Mouse (Mus musculus): ENCODE data around the gene S1pr4.

The S1pr4 gene

DNA sequence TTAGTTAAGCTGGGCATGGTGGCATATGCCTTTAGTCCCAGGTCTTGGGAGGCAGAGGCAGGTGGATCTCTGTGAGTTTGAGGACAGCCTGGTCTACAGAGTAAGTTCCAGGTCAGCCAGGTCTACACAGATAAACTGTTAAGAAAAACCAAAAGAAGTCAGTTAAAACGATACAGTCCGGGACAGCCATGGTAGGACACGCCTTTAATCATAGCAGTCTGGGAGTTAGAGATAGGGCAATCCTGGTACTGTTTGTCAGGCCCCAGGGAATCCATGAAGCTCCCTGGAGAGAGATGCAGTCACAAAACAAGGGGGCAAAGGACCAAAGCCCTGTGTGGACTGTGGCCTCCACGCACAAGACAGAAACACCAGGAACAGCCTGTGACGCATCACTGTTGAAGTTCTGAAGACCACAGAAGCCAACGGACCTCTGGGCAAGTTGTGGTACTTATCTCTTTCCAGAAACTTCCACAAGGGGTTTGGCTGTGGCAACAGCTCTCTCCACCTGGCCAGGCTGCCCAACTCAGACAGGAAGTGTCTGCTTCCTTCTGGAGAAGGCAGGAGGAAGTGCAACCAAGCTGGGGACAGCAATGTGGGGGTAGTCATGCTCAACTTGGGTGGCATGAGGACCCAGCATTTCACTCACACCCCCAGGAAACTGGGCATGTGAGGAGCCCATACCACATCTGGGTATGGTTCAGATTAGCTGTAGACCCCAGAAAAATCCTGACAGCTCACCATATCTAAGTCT, 19.5 kb upstream of the S1pr4 start:
- no peak for DNase-seq

DNA sequence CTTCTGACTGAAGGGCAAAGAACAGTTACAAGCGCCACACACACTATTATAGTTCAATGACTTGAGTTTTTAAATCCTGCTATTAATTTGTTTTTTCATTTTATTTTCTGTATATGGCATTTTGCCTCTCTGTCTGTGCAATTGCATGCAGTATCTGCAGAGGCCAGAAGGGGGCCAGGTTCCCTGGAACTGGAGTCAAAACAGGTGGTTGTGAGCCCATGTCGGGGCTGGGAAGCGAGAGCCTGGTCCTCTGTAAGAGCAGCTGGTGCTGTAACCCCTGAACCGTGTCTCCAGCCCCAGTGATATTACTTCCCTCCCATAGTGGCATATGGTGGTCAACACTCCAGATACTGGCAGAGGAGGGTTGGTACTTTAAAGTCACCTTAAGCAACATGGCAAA, 18.6 kb upstream of the S1pr4 start:
- DNase-seq, result no peak

DNA sequence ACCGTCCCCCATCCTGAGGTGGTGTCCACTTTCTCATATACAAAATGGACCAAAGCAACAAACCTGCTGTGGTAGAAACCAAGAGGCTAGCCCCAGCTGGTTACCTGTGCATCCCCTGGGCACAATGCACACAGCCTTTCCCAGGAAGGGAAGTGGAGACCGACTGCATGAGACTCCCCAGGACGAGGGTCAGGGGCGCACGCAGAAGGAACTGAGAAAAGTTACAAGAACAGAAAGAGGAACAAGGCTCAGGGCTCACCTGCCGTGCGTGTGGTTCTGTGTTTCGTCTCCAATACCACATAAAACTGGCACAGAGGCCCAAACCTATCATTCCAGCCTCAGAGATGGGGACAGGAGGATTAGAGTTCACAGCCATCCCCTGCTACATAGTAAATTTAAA, 17.3 kb upstream of the S1pr4 start:
- no peak for DNase-seq

DNA sequence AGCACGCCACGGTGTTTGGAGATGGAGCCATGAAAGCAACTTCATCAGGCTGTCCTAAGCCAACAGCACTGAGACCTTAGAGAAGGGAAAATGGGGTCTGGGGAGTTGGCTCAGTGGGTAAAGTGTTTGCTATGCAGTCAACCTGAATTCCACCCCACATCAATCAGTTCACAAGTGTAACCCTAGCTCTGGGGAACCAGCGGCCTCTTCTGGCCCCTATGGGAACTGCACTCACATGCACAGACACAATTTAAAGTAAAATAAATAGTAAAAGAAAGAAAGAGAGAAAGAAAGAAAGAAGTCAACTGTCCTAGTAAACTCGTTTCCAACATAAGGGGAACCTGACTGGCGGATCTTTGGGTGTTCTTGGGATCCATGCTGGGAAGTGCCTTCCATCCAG, 13.9 kb upstream of the S1pr4 start:
- DNase-seq, result no peak

DNA sequence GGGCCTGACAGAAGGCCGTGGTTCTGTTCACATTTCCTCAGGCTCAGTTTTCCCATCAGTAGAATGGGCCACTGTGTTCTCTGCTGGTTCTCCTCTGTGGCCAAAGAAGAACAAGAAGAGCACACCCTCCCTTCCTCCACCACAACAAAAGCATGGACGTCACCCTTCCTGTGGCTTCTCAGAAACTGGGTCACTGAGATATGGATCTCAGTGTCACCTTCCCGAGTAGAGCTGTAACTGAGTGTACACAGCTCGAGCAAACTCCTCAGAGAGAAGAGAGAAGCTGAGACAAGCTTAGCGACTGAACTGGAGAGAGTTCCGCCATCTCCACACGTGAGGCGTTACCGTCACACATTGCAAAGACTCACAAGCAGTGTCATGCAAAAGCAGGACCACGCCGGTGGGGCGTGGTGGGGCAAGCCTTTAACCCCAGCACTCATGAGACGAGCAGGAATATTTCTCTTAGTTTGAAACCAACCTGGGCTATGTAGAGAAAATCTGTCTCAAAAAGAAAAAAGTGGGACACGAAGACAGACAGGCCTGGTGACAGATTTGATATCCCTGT, 10.4 kb upstream of the S1pr4 start:
- no peak for DNase-seq

DNA sequence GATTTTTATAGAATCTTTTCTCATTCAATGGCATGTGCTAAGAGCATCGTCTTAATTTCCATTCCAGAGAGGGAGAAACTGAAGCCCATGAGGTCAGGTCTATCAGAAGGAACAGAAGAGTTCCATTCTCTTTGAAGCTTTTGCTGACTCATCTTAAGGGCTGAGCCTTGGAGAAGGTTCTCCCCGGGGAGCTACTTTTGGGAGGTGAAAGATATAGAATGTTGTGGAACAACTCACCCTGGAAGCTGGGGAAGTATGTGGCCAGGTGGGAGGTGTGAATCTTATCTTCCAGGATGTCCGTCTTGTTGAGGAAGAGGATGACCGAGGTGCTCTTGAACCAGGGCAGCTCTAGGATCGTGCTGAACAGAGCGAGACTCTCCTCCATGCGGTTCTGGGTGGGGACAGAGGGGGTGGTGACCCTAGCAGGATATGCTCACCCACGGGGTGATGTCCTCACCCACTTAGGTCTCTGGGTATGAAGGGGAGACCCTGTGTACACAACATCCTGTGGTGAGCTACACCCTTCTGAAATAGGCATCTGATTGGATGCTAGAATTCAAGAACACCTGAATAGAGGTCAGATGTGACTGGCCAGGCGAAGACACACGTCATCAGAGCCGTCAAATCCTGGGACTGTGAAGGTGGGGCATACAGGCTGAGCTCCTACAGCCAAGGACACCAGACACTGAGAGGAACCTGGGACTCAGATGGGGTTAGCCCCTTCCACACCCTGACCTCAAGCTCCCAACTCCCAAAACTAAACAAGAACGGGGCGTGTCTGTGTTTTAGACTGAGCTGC, 8.0 kb upstream of the S1pr4 start:
- DNase-seq, result no peak

DNA sequence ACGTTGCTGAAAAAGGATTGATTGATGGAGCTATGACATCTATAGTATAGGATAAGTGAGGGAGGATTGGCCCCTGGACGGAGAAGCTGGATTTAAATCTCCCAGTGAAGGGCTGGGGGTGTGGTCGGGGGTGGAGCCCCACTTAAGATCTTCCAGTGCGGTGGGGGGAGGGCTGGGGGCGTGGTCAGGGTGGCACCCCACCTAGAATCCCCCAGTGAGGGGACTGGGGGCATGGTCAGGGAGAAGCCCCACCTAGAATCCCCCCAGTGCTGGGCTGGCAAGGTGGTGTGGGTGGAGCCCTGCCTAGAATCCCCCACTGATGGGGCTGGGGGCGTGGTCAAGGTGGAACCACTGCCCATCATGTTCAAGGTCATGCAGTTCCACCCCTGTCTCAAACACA, 7.2 kb upstream of the S1pr4 start:
- no peak for DNase-seq

DNA sequence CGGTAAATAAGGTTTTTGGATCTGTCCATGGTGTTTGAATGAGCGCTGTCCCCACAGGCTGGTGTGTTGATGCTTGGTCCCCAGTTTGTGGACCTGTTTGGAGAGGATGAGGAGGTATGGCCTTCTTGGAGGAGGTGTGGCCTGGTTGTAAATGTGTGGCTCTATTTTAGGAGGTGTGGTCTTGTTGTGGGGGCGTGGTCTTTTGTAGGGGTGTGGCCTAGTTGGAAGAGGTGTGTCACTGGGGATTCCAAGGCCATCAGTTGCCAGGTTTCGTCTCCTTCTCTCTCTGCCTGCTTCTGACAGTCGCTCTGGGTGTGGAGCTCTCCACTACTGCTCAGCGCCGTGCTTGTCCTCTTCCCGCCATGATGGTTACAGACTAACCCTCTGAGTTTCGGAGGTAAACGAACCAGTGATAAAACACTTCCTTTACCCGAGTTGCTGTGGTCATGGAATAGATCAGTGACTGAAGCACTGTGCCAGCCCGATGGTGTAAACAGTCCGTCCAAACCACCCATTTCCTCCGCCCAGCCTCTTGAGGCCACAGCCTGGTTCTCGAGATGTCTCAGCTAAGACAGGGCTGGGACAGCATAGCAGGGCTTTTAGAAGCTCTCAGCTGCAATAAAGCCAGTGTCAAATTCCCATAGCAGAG, 5.2 kb upstream of the S1pr4 start:
- DNase-seq, result no peak

DNA sequence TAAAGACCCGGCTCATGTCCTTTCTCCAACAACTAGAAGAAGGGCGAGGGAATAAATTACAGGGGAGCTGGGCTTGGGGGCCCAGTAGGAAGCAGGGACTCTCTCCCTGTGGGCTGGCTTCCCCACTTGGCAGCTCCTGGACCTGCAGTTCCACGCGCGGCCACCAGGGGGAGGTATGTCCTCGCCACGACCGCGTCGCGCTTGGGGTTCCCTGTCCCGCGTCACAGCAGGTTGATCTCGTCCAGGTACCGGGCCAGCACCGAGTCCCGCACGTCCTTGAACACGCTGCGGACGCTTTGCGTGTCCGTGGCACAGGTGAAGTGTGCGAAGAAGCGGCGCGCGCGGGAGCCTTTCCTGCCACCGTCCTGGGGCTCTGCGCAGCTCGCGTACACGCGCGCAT, 2.7 kb upstream of the S1pr4 start:
- DNase-seq, result peak; percentile 88

DNA sequence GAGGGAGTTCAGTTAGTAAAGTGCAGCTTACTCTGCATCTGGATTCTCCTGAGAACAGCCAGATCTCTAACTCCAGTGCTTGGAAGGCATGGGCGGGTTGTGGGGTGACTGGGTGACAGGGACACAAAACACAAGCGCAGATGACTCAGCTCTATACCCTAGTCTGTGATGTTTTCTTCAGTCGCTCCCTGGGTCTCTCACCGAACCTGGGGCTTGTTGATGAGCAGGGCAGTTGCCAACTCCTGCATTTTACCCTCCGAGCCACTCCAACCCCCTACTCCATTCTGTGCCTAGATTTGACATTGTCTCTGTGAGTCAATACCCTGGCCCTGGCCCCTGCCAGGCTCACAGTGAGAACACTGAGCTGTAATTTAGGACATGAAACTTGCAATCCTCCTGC, 1.9 kb upstream of the S1pr4 start:
- DNase-seq, result peak; percentile 43

DNA sequence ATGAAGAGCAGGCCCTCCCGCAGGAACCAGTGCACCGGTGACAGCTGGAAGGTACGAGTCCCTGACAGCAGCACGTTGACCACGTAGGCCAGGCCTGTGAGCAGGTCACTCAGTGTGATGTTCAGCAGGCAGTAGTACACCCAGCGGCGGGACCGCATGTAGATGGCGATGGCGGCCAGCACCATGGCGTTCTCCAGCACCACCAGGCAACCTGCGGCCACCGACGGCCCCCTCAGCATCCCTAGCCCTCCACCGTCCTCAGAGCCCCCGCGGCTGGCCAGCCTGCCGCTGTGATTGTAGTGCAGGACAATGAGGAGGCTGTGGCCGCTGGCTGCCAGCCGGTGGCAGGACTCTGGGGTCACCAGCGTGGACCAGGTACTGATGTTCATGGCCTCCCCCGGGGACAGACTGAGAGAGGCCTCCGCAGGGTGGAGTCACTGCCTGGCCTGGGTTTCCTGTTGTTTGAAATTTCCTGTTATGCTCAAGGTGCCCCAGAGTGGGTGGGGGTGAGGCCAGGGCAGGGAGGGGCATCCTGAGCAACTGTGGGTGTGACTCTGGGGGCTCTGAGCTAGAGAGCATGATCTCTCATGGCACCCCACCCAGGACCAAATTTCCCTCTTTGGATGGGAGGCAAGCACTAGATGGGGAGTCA, 556 bp downstream of the S1pr4 start:
- peak; percentile 61 for DNase-seq

DNA sequence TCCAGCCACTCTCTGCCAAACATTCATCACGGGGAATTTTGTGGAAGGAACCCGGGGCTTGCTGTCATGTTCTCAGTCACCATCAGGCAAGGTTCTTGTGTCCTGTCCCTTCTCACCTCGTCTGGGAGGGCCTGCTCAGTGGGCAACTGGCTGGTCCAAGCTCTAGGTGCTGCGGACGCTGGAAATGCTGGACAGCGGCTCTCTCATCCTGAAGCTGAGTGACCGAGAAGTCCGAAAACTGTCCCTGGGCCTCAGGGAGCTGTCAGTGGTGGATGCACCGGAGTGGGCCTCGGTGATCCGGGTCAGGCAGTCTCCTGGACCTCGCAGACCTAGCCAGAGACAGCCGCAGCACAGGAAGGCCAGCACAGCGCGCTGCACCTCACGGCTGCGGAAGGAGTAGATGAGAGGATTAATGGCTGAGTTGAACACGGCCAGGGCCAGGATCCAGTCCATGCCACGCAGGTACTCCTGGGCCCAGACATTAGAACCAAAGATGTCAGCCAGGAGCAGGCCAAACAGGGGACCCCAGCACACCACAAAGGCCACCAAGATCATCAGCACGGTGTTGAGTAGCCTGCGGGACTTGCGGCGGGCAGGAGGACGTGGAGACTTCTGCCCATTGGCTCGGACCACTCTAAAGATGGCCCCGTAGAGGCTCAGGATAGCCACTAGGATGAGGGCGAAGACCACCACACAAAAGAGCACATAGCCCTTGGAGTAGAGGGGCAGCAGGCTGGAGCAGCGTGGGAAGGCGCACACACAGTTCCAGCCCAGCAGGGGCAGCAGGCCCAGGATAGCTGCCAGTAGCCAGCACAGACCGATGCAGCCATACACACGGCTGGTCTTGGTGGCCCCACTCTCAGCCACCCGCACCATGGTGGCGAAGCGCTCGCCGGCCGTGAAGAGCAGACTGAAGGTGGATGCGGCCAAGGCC, 1.3 kb downstream of the S1pr4 start:
- peak; percentile 65 for DNase-seq

DNA sequence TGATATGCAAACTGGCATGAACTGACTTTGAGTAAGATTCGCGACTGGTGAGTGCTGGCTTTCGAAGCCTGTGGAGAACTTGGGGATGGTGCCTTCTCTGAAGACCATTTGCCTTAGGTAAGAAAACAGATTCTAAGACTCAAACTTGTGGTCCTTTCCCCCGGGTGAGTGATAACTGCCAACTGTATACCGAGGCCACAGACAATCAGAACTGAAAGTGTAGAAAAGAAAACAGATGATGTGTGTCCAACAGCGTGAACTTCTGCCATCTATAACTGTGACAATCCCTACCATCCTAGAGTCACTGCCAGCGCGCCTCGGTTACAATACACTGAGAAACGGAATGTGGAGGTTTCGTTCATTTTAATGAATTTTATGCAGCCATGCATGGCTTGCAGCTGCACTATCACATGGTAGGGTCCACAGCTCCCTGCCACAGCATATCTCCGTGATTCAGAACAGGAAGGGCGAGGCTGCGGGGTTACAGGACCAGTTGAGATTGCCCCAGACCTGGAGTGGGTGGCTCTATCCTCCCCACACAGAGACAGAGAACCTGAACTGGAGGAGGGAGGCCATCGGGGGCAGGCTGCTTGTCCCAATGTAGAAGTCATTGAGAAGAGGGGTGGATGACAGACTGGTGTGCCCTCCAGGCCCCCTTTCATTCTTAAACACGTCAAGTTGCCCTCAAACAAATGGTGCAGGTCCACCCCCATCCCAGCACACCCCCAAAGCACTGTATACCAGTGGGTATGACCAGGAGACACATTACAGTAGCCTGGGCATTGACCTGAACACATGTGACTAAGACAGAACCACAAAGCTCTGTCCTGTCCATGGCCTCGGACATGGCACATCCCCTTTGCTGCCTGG, 2.3 kb downstream of the S1pr4 start:
- peak; percentile 73 for DNase-seq

DNA sequence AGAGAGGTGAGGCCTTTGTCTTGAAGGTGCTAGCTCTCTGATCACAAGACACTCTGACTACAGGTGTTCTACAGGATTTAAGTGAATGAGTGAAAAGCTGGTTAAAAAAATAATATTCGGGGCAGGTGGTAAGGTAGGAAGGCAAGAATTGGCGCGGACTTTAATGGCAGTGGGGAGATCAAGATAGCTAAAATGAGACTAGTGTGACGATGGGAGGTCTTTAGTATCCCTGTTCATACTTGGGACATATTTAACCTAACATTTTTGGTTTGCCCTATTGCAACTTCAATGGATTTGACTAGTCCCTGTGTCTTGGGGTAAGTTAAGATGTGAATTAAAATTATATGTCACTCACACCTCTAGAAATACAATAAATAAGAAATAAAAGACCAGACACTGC, 3.0 kb downstream of the S1pr4 start:
- DNase-seq, result peak; percentile 57

DNA sequence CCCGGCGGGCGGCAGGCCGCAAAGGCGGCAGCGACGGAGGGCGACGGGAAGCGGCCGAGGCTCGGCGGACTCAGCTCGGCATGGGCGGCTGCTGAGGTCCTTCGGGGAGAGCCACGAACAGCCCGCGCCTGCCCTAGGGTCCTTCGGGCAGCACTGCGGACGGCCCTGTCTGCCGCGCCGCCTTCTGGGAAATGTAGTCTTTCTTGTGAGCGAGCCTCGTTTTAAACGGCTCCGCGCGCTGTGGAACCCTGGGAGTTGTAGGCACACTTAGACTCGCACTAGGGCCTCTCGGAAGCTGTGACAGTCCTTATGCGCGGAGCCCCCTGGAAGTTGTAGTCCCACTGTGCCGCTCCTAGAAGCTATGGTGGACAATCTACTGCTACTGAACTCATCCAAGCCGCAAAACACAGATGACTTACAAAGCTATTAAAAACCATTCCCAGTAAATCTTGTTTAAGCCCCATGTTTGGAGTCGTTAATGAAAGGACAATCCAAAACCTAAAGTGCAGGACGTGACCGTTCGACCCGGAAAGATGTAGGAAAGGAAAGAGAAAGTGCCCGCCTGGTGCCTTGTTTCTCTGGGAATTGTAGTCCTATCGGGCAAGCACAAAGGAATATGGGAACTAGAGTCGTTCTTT, 3.5 kb downstream of the S1pr4 start, which contains the start of gene Ncln:
Ncln (minus strand) TSS at position 129 of the 638 bp plus-strand sequence.
- DNase-seq, result peak; percentile 98

DNA sequence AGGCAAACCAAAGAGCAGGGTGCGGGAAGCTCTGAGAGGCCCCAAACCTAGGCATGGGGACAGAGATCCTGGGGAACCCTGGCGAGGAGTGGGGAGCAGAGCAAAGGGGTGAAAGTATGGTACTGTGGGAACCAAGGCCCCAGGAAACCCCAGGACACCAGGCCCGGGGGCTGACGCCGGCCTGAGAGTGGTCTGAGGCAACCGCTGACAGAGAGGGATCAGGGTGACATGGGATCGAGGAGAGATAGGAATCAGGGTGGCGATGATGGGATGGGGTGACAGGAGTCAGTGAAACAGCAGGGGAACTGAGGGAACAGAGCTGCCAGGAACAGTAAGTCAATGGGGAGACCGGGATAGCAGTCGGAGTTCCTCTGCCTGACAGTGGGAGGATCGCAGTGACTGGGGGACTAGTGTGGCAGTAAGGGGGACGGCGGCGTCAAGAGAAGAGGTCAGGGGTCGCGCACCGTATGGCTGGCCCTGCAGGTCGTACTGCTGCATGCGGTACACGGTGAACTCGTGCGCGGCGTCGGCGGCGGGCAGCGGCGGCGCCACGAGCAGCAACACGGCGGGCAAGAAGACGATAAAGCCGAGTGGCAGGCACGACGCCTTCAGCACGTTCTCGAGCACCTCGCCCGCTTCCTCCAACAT, 4.2 kb downstream of the S1pr4 start:
- peak; percentile 82 for DNase-seq

DNA sequence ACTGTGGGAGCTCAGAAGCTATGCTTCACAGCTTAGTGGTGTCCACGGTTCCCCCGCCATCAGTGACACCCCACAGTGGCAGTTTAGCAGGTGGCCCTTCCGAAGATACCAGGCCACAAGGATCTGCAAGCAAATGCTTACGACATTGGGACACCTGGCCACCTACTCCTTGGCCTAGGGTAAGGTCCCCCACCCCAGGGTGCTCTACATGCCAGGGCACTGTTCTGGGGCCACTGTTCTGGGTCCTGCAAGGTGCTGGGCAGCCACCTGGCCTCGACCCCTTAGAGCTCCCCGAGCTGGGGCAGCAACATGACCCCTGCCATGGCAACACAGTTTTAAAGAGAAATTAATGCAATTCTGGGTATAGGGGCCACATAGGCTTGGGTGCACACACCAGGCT, 4.8 kb downstream of the S1pr4 start:
- DNase-seq, result peak; percentile 72

DNA sequence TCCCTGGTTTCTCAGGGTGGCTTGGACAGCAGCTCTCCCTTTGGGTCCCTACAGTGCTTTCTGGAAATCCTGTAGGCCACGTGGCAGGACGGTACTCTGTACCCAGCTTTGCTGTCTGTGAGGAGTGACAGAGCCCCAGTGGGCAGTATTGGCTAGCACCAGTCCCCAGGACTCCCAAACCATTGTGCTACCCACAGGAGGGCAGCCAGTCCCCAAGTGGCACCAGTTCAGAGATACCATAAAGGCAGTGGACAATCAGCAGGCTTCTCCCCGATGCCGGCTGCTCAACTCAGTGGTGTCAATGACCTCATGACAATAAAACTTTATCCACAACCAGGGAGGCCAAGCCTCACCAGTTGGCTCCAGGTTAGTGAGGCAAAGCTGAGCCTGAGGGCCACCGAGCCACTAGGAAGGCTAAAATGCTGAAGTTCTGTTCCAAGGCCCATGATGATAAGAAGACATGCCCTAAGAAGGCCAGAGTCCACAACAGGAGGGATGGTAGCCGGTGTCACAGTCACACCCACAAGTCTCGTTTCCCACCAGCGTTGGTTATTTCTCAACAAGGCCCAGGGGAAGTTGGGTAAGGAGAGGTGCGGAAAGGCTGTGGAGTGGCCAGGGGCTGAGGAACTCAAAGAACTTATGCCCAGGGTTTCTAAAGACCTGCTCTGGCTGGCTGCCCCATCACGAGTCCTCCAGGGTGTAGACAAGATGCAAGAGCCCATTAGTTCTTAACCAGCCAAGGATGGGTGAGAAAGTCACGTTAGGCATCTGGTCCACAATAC, 5.5 kb downstream of the S1pr4 start:
- peak; percentile 63 for DNase-seq

All from cerebellum, adult 9-11 months (tissue).